Mouse (Mus musculus): ENCODE data around the gene Cpn1.

DNA sequence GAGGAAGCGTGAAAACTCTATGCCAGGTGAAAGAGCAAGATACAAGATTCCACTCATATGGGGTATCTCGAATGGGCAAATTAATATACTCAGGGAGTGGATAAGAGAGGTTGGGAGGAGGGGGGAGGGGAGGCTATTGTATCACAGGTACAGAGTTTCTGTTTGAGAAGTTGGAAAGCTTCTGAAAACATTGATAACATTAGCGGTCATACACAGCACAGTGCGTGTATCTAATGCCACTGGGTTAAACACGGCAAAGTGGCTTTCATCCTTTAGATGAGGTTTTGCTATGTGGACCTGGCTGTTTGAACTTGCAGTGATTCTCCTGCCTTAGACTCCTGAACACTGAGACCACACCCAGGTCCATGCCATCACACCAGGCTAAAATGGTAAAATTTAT, 43.7 kb upstream of the Cpn1 start:
- TF ChIP-seq CTCF (IDR thresholded peaks at IDR 0.05) (no peak), EP300 (IDR thresholded peaks at IDR 0.05) (no peak)

Data from lung, postnatal 0 days (tissue).